Mouse (Mus musculus) gastrocnemius, postnatal 36 days (tissue): Measurements from ENCODE around the gene Ldlrap1. TPM values are rescaled to one million over a fixed set of nuclear protein-coding genes. Genes with fewer than 3 reads are reported as not detected.

Source experiments
- DNase-seq, 2 experiments: peaks; one replicate each; pipeline ENCODE4 v3.0.0; 2022
- intact Hi-C: fragments of 180-260 bp; cut with DNase I; formaldehyde crosslinking; loops from one replicate; pipeline ENCODE4 v1.15.1; 2025
- total RNA-seq, 2 experiments: library from RNA; stranded (reverse); gene quantifications; 2 replicates each; pipeline ENCODE4 v1.2.3; 2021

Gene Ldlrap1
- total RNA-seq, 2 experiments from 2014 or later, result 4.0 to 6.1 TPM

DNA sequence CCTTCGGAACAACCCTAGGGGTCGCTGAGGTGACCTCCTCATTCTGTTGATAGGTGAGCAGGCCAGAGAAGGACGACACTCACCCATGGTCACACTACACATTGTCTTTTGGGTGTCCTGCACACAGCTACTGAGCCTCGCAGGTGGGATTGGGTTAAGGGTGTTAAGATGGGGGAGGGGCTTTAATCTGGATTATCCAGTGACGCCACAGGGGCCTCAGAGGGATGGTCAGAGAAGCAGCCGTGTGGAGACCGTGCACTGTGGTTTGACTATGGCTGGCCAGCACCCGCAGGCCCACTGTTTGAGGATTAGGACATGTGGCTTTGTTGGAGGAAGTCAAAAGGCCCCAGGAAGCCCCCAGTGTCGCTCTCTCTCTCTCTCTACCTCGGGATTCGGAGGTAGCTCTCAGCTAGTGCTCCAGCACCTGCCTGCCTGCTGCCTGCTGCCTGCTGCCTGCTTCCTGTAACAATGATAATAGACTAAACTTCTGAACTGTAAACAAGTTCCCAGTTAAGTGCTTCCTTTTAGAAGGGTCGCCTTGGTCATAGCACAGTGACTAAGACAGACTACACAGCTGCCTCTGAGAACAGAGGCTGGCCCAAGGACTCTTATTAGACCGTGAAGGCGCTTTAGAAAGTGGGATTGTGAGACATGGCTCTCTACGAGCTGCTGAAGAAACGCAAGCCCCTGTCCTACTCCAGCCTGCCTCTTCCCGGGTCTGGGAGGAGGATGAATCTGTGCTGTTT, 14.1 kb downstream of the Ldlrap1 start:
- intact Hi-C loops, result no loop called here
- DNase-seq, result no peak

DNA sequence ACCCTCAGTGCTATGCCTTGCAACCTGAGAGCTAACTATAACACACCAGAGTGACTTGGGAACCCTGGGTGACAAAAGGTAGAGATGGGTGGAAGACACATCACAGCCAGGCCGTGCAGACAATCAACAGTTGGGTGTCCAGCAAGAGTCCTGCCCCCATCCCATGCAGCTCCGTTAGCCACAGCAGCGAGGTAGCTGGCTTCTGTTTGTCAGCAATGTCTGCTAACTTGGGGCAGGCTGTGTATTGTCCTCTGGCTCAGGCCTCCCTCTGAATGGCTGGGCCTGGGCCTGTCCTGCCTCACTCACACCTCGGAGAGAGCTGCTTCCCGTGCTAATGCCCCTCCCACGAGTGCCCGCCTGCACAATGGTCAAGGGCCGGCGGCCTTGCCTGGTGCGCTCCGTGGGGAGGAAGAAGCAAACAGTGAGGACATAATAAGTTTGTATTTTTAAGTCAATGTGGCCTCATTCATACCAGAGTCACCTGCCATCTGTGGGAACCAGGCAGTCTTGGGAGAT, 14.9 kb downstream of the Ldlrap1 start:
- DNase-seq, result no peak
- intact Hi-C loops, result no loop called here

DNA sequence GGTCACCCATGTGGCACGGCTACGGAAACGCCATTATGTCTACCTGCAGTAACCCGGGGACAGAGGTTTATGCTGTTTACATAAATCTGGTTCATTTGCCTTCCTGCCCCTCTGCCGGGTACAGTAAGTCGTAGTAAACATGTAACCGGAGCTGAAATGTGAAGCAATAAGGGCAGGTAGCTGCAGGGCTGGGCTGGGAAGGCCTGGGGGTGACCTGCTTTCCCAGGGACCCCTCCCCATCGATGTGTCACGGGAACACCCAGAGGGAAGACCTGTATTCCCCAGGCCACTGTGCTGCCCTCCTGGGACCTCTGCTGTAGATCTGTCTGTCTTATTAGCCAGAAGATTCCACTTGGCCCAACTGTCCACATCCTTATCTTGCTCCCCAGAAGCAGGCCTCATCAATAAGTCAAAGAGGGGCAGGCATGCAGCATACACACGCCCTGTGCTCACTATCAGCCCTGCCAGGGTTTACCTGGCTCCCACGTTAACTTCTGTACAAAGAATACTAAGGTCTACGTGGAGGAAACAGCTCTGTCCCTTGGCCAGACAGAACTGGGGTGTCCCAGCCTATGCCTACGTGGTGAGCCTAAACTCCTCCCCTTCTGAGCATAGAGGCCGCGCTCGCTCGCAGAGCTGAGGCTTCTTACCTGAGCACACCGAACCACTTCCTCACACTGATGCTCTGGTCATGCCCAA, 16.0 kb downstream of the Ldlrap1 start:
- intact Hi-C loops, result no loop called here
- DNase-seq, result no peak

DNA sequence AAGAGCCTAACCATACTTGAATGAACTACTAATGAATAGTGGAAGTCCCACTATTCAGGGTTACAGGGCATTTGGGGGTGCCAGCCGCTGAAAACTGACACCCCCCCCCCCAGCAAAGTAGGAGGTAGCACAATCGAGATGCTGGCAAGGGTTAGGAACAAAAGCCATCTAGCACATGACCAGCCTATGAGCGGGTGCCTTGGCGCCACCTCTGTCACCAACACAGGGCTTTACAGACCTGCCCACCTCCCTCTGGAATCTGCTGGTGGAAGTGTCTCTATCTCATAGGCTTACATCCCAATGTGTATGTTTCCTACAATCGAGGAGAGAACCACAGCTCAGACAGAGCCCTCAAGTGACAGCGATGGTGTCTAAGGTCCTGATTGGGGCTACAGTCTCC, 17.0 kb downstream of the Ldlrap1 start:
- DNase-seq, result no peak
- intact Hi-C loops, result no loop called here

DNA sequence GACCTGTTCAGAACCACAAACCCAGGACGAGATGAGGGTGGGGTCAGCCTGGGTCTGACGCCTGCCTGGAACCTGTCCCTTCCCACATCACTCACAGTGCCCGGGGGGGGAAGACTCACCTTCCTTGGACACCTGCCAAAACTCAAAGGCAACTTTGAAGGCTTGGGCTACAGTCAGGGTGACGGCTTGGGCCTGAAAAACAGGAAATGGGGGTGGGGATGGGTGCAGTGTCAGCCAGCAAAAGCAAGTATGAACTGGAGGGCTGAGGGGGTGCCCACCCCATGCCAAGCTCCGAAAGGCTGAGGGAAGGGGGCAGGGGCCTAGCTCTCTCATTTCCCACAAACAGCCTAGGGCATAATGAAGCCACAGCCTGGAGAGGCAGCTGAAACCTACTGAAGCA, 17.6 kb downstream of the Ldlrap1 start:
- no peak for DNase-seq
- intact Hi-C loops, result no loop called here

DNA sequence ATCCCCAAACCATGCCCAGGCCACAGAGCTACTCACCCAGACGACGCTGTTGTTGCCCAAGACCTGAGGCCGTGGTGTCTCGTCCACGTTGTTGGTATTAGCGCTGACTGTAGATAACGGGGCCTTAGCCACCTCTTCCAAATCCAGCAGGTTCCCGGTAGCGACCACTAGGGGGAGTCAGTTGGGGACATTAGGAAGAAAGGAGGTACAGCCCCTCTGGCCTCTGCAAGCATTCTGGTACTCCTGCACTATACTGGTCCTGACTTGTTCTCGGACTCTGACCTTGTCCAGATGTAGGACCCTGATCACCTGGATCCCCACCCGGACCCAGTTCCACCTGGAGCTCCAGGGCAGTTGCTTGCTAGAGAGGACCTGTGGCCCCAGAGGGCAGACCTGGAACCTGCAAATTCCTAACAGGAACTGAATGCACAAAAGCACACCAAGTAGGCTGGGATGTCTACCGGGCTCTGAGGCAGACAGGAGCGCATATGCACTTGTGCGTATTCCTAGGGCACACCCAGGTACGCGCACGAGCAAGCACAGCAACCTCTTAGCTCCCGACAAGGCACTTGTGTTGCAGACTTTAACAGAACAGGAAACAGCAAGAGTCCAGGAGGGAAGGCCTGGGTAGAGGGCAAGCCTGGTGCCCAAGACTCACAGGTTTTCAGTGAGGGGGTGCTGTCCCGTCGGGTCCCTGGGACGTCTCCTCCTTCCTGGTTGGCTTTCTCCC, 18.4 kb downstream of the Ldlrap1 start:
- intact Hi-C loops, result no loop called here
- no peak for DNase-seq

DNA sequence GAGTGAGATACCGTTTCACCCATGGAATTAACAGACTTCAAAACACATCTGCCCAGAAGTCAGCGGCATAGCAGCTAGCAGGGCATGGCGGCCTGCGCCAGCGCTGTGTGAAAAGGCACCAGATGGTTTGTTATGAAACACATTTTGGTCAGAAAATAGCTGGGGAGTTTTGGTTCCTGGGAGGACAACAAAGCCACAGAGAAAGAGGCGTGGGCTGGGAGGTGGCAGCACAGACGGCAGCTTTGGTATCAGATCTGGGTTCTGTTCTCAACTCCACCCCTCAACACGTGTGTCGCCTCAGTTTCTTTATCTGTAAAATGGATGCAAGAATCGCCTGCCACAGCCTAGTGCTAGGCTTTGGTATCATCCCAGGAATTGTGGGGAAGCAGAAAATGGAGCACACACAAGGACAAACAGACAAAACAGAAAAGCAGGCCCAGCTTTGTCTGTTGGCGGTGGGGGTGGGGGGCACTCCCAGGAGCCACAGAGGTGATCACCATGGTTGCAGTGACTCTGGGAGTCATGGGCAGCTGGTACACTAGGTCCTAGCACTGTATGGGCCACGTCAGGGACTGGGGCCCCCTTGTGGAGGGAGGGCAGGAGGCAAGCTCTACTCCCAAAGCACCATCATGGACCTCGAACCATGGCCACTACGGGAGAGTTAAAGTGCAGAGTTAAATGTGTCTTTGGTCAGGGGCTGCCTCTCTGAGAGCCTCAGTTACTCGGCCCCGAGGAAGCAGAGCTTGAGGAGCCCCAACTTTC, 21.7 kb downstream of the Ldlrap1 start:
- intact Hi-C loops, result no loop called here
- DNase-seq, result no peak

DNA sequence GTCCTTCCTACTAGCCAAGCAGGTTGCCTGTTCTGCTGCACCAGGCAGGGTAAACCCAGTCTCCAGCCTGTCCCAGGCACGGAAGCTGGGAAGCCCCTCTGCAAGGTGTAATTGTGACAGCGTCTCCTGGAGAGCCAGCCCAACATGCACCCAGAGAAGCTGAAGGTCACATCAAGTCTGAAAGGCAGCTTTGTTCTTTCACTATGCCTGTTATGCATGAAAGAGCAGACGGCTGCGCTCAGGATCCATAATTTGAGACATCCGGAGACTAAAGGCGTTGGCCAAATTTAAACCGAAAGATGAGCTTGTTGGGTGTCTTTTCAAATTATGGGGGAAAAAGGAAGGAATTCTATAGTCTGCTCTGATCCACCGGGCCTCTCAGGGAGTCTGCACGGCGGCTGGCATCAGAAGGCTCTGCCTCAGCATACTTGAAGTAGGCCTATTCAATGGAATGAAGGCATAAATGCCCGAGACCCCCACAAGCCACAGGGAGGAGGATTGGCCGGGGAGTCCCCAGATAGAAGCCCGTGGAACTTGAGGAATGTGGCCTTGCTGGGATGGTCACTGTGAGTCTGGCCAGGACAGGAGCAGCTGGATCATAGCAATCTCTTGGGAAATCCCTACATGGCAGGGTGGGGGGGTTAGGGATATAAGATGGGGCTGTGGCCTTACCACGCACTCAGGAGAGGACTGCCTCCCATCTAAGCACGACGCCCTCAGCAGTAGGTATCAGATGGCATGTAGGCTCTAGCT, 23.8 kb downstream of the Ldlrap1 start:
- intact Hi-C loops, result no loop called here
- DNase-seq, result no peak

DNA sequence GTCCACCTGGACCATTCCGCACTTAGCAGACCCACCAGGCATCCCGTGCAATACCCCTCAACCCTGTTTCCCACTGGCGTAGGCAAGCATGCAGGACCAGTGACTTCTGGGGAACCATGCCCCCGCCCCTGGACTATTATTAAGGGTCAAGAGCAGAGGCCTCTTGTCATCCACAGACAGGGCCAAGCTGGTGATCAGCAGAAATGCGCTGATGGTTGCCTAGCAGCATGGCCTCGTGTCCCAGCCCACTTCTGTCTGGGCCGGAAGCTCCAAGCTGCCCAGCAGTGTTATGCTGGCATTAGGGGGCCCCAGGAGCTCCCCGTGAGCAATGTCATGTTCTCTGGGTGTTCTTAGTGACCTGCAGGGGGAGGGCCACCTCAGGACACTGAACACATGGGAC, 25.9 kb downstream of the Ldlrap1 start:
- DNase-seq, result no peak
- intact Hi-C loops, result no loop called here

DNA sequence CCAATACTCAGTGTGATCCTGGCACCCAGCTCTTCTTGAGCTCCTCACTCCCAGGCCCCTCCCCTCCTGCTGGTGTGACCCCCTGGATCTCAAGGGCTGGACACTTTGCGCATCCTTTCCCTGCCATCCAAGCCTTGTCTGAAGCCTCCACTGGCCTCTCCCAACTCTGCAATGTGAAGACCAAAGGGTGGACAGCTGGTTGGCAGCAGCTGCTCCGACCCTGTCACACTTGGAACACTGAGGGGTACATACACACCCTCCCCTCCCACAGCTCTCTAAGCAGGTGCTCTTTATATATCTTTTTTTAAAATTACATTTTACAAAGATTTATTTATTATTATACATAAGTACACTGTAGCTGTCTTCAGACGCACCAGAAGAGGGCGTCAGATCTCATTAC, 27.6 kb downstream of the Ldlrap1 start:
- intact Hi-C loops, result no loop called here
- no peak for DNase-seq

DNA sequence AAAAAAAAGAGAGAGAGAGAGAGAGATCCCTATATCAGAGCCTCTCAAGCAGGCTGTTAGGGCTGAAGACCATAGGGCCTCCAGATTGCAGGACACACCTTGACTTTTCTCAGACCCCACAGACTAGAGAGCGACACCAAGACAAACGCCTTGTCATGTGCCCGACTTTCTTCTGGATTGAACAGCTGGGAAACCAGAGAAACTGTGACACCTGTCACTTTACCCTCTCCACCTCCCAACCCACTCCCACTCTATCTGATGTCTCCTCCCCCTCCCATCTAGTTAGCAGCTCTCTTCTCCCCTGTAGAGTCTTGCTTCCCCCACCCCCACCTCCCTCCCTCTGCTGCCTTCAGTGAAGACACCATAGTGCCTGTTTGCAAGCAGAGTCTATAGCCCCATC, 28.3 kb downstream of the Ldlrap1 start:
- intact Hi-C loops, result no loop called here
- DNase-seq, result no peak

DNA sequence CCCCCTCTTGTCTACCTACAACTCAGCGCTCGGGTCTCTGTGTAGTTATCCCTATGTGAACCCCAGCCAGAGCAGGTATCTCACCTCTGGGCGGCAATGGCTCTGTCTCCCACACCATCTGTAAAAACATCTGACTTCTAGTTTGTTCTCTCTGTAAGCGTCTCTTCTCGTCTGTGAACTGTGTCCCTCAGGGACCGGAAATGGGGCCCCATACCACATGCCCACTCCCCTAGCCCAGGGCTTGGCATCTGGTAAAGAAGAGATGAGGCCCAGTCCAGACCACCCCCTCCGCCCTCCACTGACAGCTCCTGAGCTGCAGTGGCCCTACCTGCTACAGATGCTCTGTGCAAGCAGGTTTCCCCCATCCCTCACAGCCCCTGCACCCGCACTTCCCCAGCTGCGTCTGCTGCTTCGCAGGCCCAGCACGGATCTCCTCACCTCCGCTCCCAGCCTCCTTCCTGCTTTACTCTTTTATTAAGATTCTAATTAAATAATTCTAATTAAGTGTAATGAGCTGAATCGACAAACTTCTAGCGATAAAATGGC, 30.4 kb downstream of the Ldlrap1 start:
- intact Hi-C loops, result no loop called here

DNA sequence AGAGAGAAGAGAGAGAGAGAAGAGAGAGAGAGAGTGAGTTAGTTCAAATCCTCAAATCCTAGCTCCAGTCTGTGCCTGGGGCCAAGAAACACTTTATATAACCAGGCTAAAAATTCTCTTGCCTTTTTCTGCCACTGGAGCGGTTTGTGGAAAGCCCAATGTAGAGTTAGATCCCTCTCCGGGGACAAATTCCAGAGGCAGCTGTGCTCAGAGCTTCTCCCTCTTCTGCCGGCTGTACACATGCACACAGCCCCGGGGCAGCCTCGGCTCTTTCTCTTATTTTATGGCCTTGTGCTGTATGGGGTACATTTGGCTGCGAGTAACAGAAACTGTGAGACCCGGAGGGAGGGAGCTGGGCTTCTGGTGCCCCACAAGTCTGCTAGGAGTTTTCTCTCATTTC, 31.7 kb downstream of the Ldlrap1 start:
- intact Hi-C loops, result no loop called here
- no peak for DNase-seq

More for the DNA sequence above, 30.4 kb downstream of the Ldlrap1 start:
- DNase-seq, result no peak

DNA sequence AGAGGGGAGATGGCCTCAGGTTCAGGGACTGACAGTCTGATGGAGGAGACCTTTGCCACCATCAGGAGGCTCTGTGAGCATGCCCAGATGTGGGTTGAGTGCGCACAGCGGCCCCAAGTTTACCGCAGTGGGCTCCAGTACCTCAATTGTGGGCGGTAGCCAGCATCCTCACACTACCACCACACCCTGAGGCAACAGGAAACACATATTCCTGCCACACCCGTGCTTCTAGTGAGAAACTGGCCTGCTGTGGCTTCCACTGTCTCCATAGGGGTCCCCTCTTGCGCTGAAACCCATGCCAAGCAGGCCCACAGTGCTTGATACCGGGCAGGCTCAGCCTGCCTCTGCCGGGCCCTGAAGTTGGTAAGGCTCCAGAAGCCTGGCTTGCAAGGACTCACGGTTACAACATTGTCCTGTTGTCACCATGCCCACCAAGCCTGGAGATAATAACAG, 33.2 kb downstream of the Ldlrap1 start:
- DNase-seq, result peak in 1 of 2 experiments; percentile 46
- intact Hi-C loops, result no loop called here

DNA sequence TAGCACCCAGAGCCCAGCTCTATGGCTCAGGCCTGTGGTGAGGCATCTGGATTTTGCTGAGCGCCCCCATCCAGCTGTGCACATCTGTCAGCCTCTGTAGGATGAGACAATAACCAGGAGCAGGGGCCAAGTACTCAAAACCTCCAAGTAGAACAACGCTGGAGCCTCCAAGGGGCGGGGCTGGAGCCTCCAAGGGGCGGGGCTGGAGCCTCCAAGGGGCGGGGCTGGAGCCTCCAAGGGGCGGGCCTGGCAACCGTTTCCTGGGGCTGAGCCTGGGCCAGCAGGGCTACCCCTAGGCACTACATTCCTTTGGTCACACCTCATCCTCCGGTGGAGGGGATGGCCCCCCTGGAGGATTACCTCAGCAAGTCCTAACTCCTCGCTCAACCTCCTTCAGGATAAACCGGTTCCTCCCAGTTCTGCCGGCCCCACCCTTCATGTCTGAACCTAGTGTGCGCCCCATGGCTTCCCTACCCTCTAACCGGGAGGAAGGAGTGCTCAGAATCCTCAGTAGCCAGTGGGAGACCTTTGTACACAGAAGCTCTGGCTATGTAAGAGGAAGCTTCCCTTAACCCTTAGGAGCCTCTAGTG, 33.7 kb downstream of the Ldlrap1 start:
- intact Hi-C loops, result no loop called here
- peak; percentile 63 to 74 for DNase-seq

DNA sequence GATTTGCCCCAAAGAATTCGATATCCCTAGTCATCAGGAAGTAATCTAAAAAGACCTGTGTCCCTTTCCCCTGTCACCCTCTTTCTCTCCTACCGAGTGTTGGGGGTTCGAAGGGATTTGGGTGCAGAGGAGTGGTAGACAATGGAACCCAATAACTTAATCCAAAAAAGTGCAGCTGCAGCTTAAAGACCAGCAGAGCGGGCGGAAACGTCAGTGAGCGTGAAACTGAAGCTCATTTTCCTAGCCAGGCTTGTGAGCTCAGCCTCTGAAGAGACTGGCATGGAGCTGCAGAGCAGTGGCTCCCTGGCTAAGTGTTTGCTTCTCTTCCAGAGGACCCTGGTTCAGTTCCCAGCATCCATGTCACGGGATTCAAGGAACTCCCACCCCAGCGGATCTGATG, 34.5 kb downstream of the Ldlrap1 start:
- no peak for DNase-seq
- intact Hi-C loops, result no loop called here

DNA sequence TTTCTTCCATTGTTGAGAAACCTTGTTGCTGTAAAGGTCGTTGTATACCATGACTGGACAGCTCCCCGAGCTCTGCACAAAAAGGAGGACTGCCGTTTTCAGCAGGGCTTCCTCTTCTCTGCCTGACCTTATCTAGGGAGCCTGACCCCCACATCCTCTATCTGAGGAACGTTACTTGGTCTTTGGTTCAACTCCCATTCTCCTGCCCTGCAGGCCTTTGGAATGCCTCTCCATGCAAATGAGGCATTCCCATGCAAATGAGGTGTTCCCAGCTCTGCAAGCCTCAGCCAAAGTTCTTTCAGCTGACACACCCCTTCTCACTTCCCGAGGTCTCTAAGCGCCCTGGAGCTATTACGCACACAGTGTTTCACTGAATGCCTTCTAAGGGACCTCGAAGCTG, 37.7 kb downstream of the Ldlrap1 start:
- intact Hi-C loops, result no loop called here
- no peak for DNase-seq

DNA sequence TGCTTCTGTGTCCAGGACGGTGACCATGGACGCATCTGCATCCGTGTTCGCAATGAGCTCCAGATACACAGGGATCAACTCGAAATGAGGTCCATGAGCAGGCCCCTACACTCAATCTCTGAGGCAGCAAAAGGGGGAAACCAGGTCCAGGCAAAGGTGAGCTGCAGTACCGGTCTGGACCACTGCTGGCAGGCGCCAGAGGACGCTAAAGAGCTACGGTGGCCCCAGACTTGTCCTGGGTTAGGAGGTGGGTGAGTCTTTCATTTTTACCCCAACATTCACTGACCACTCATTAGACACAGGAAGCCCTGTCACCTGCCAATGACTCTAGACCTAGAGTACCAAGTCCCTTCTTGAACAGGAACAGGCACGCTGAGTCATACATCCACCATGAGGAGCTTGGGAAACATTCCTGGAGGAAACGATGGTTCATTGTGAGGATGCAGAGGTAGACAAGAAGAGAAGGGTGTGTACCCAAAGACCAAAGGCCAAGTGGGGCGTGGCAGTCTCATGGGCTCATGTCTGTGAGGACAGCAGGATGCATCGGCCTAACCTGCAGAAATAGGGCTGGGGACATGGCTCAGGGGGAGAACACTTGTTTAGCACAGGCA, 42.0 kb downstream of the Ldlrap1 start:
- DNase-seq, result no peak
- intact Hi-C loops, result loop anchor here (2.0 kb wide), 1 partner anchor 73 kb away; no protein-coding TSS in a partner anchor

DNA sequence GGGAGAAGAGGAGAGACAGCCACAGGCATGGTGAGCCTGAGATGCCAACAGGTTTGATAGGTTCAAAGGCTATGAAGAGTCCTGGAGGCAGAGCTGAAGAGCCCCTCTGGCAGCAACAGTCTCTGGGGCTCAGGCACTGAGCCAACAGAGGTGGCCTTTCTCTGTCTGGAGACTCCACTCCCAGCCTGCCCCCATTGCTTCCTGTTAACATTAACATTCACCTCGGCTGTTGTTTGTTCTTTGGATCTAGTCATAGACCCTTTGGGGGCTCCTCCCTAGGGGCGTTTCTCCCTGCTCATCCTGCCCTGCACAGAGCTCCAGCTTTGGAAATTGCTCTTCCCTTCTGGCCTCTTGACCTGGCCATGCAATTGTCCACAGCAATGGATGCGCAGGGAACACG, 42.9 kb downstream of the Ldlrap1 start:
- intact Hi-C loops, result no loop called here

More for the DNA sequence above, 42.9 kb downstream of the Ldlrap1 start:
- DNase-seq, result no peak
